Mouse (Mus musculus): ENCODE results near the gene Shcbp1l.

- TF ChIP-seq POLR2A (IDR thresholded peaks at IDR 0.05; ENCODE audit: low read depth, low read length) (no peak; the same call in 1 of the 2 replicates), TCF12 (IDR thresholded peaks at IDR 0.05; ENCODE audit: low read depth, low read length) (no peak), CTCF (conservative IDR thresholded peaks at IDR 0.05 in 1 of 2, IDR thresholded peaks at IDR 0.05 in 1 of 2; ENCODE audit: low read depth in 2 of 2, low read length in 2 of 2) (no peak), ZKSCAN1 (IDR thresholded peaks at IDR 0.05; ENCODE audit: borderline replicate concordance, low read depth, low read length) (no peak)
These were observed 31.2 kb downstream of the Shcbp1l start for GRCm38 (mm10) chr1:153456137-153456536.
